Mouse (Mus musculus) left cerebral cortex, adult 18-20 months (tissue): ENCODE data around the gene F12. TPM values are rescaled to one million over a fixed set of nuclear protein-coding genes. Genes with fewer than 3 reads are reported as not detected.

Experiments
- DNase-seq, 2 experiments: peaks; one replicate each; pipeline ENCODE4 v3.0.0; 2021 to 2022; ENCODE audit warnings: low spot score in 2 of 2, mixed read lengths in 1 of 2
- microRNA-seq, 2 experiments: library from miRNA; unstranded; fragments of <30 nt; microRNA quantifications; one replicate each; pipeline ENCODE4 v1.2.0; 2021
- total RNA-seq, 2 experiments: library from RNA; stranded (reverse); gene quantifications; 2 replicates each; pipeline ENCODE4 v1.2.3; 2021

F12 gene
- total RNA-seq, 2 experiments from 2014 or later: 0.33 to 0.68 TPM

- DNase-seq: no peak
Measured at GRCm38 (mm10) chr13:55374206-55374924, 52.2 kb downstream of the F12 start.

GRCm38 (mm10) chr13:55371740-55372139 lies 54.9 kb downstream of the F12 start:
- no peak for DNase-seq

- no peak for DNase-seq
Measured at GRCm38 (mm10) chr13:55371007-55371681, 55.4 kb downstream of the F12 start.

- no peak for DNase-seq
Measured at GRCm38 (mm10) chr13:55370234-55370633, 56.4 kb downstream of the F12 start.

GRCm38 (mm10) chr13:55369531-55370114 lies 57.0 kb downstream of the F12 start, which contains the start of gene Rgs14:
Gene Rgs14 (plus strand): TSS chr13:55369732.
- peak; percentile 48 to 57 for DNase-seq

GRCm38 (mm10) chr13:55368401-55368800 lies 58.2 kb downstream of the F12 start:
- DNase-seq: no peak

Small RNA genes lying within 50 kb of the gene (microRNA-seq; reads per million reads assigned to microRNA genes)
- 3.5 to 5.3 reads per million in 2 experiments for gene Mir6943

Other genes with a start within 250 kb of the F12 start
- gene Nsd1, start 217.0 kb downstream of the F12 start, total RNA-seq: 100 to 1,000 TPM; 109 to 115 TPM
- 100 to 1,000 TPM; 171 to 182 TPM for gene Prelid1, start 106.3 kb downstream of the F12 start, total RNA-seq
- gene Rab24, start 104.8 kb downstream of the F12 start, total RNA-seq: 10 to 100 TPM; 87.6 to 89.3 TPM
- 1 to 10 TPM; 1.1 to 1.8 TPM for gene Mxd3, start 97.0 kb downstream of the F12 start, total RNA-seq
- gene Lman2, start 64.0 kb downstream of the F12 start, total RNA-seq: 10 to 100 TPM; 54.4 to 59.1 TPM
- 10 to 100 TPM; 57.5 to 60.7 TPM for gene Rgs14, start 57.1 kb downstream of the F12 start, total RNA-seq
- gene Slc34a1, start 28.6 kb downstream of the F12 start, total RNA-seq: not detected
- gene Pfn3, start 11.6 kb downstream of the F12 start, total RNA-seq: not detected
- gene Grk6, start 18.3 kb upstream of the F12 start, total RNA-seq: 10 to 100 TPM; 63.2 to 64.6 TPM
- 10 to 100 TPM; 66.6 to 70.1 TPM for gene Prr7, start 37.5 kb upstream of the F12 start, total RNA-seq
- gene Dbn1, start 61.3 kb upstream of the F12 start, total RNA-seq: 100 to 1,000 TPM; 263 to 271 TPM
- gene Pdlim7, start 86.9 kb upstream of the F12 start, total RNA-seq: 100 to 1,000 TPM in 1 of 2 experiments, 10 to 100 TPM in 1; 91.7 to 101 TPM
- gene Dok3, start 102.5 kb upstream of the F12 start, total RNA-seq: 10 to 100 TPM in 1 of 2 experiments, 1 to 10 TPM in 1; 9.1 to 12.2 TPM
- gene Ddx41, start 109.9 kb upstream of the F12 start, total RNA-seq: 10 to 100 TPM; 52.2 to 62.0 TPM
- 10 to 100 TPM; 77.0 to 81.8 TPM for gene Fam193b, start 144.3 kb upstream of the F12 start, total RNA-seq
- gene Tmed9, start 146.9 kb upstream of the F12 start, total RNA-seq: 100 to 1,000 TPM; 133 to 142 TPM
- 10 to 100 TPM; 27.2 TPM for gene B4galt7, start 173.1 kb upstream of the F12 start, total RNA-seq
- gene Caml, start 196.2 kb upstream of the F12 start, total RNA-seq: 10 to 100 TPM; 37.1 to 43.7 TPM
- gene Ddx46, start 208.2 kb upstream of the F12 start, total RNA-seq: 10 to 100 TPM; 40.3 to 45.4 TPM